Mouse (Mus musculus) liver, adult 2 months (tissue): ENCODE measurements around the gene Xxylt1. TPM values are rescaled to one million over a fixed set of nuclear protein-coding genes. Genes with fewer than 3 reads are reported as not detected.

ENCODE experiments used
- DNase-seq: peaks from one replicate; pipeline ENCODE4 v3.0.0-alpha.2; 2011; ENCODE audit warnings: low read depth, low spot score; ENCODE audit errors: extremely low read depth
- H3K27ac ChIP-seq: fragments of 200-500 bp; replicated peaks from 2 replicates; pipeline ENCODE4 v1.5.1; 2012; ENCODE audit warnings: low read depth, mild to moderate bottlenecking, control low read depth, inconsistent platforms, low read length; ENCODE audit not compliant: insufficient read depth
- H3K27me3 ChIP-seq: fragments of 200-500 bp; 2 replicates; pipeline ENCODE4 v1.6.1; 2012; ENCODE audit warnings: mild to moderate bottlenecking, moderate library complexity, low read length, inconsistent platforms; ENCODE audit not compliant: control insufficient read depth, insufficient read depth
- H3K36me3 ChIP-seq: fragments of 200-500 bp; 2 replicates; pipeline ENCODE4 v1.6.1; 2012; ENCODE audit warnings: low read length, inconsistent platforms; ENCODE audit not compliant: control insufficient read depth, insufficient read depth
- H3K4me1 ChIP-seq: fragments of 200-500 bp; 2 replicates; pipeline ENCODE4 v1.6.1; 2011; ENCODE audit warnings: low read length; ENCODE audit not compliant: control insufficient read depth, insufficient read depth
- H3K4me3 ChIP-seq: fragments of 200-500 bp; 2 replicates; pipeline ENCODE4 v1.5.1; 2011; ENCODE audit warnings: low read depth, mild to moderate bottlenecking, control low read depth, low read length, moderate library complexity; ENCODE audit not compliant: insufficient read depth
- H3K79me2 ChIP-seq: fragments of 200-500 bp; 2 replicates; pipeline ENCODE4 v1.6.1; 2012; ENCODE audit warnings: inconsistent platforms, mild to moderate bottlenecking, low read length, moderate library complexity; ENCODE audit not compliant: control insufficient read depth, insufficient read depth
- H3K9ac ChIP-seq: fragments of 200-500 bp; 2 replicates; pipeline ENCODE4 v1.6.1; 2012; ENCODE audit warnings: low read depth, mild to moderate bottlenecking, control low read depth, inconsistent platforms, low read length
- CTCF ChIP-seq: fragments of 200-500 bp; IDR thresholded peaks from 2 replicates; pipeline ENCODE4 v1.5.1; 2011; ENCODE audit warnings: low read depth, low read length, control low read depth
- POLR2A ChIP-seq: fragments of 200-500 bp; IDR thresholded peaks from 2 replicates; pipeline ENCODE4 v1.6.1; 2011; ENCODE audit warnings: low read length, control low read depth; ENCODE audit not compliant: insufficient read depth; ENCODE audit errors: extremely low read depth
- whole genome bisulfite sequencing: fragments of 180-500 bp; shearing (Covaris S2); methylation state at CpG from one replicate; pipeline ENCODE4 v1.1.7; 2018; 5-methylcytosine and 5-hydroxymethylcytosine counted together
- polyA plus RNA-seq: library from polyadenylated mRNA; depleted of rRNA; stranded (reverse); fragments of >200 nt; gene quantifications from 2 replicates; pipeline ENCODE4 v1.2.3, GENCODE M21; 2012
- total RNA-seq: library from RNA; depleted of rRNA; stranded (reverse); fragments of >200 nt; gene quantifications from 2 replicates; pipeline ENCODE4 v1.2.3, GENCODE M21; 2014

Gene Xxylt1
- total and polyA plus RNA-seq, 2 experiments, result 1.1 to 2.1 TPM

- H3K27ac ChIP-seq, result no peak overlapping the region
- no peak for DNase-seq
- 95% methylated on average over 5 of the region's 5 CpGs for WGBS
Observed at GRCm38 (mm10) chr16:30984101-30984500, 97.1 kb downstream of the Xxylt1 start.

DNA sequence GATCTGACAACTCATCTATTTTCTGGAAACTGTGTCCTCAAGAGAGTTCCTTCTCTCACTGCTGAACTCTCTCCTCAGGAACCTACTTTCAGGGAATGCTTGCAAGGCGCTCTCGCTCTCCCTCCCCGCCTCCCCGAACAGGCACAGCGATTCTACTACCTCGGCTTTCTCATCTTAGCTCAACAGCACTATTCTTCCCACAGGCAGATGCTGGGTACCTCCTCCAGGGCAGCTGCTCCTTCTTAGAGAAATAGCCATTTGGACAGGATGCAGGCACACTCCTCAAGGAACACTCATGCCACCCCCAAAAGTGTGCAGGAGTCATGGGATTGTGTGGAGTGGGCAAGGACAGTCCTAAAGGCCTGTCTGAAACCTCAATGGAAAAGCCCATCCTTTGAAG is 97.5 kb downstream of the Xxylt1 start:
- Histone ChIP-seq H3K79me2 (no peaks in the 10 kb centered on the region), H3K9ac (no peak overlapping the region), H3K4me1 (peaks cover 10% of the 10 kb centered on the region), H3K27ac (no peak overlapping the region), H3K4me3 (no peak overlapping the region), H3K27me3 (no peaks in the 10 kb centered on the region), H3K36me3 (no peaks in the 10 kb centered on the region)
- no peak for TF ChIP-seq POLR2A
- TF ChIP-seq CTCF, result no peak
- WGBS, result 84% methylated on average over 6 of the region's 6 CpGs
- no peak for DNase-seq

More at GRCm38 (mm10) chr16:30984101-30984500, 97.1 kb downstream of the Xxylt1 start:
- peaks cover 11% of the 10 kb centered on the region for H3K4me1 ChIP-seq
- no peak for TF ChIP-seq POLR2A
- no peak overlapping the region for H3K4me3 ChIP-seq
- no peaks in the 10 kb centered on the region for H3K79me2 ChIP-seq
- H3K27me3 ChIP-seq, result no peaks in the 10 kb centered on the region
- no peaks in the 10 kb centered on the region for H3K36me3 ChIP-seq
- no peak overlapping the region for H3K9ac ChIP-seq

DNA sequence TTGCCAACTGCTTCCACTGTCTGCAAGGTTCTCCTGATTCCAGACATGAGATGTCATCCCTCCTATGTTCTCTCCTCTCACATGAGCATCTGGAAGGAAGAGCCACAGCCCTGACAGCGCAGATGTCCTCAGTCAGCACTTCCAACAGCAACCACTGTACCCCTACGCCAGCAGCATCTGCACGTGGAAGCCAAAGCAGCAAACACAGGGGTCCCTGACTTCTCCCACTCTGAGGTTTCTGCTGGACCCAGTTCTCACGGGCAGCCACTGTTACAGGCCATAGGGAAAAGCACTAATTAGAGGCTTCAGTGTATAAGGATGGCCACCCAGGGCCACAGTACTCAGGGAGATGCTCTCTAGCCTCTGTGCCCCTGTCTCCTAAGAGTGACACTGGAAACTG is 98.0 kb downstream of the Xxylt1 start:
- H3K4me1 ChIP-seq, result peaks cover 7% of the 10 kb centered on the region
- H3K36me3 ChIP-seq, result no peaks in the 10 kb centered on the region
- no peak overlapping the region for H3K9ac ChIP-seq
- H3K79me2 ChIP-seq, result no peaks in the 10 kb centered on the region
- no peak overlapping the region for H3K4me3 ChIP-seq
- DNase-seq, result no peak
- TF ChIP-seq CTCF (no peak), POLR2A (no peak)
- WGBS, result 79% methylated on average over 4 of the region's 4 CpGs
- H3K27me3 ChIP-seq, result no peaks in the 10 kb centered on the region
- no peak overlapping the region for H3K27ac ChIP-seq

DNA sequence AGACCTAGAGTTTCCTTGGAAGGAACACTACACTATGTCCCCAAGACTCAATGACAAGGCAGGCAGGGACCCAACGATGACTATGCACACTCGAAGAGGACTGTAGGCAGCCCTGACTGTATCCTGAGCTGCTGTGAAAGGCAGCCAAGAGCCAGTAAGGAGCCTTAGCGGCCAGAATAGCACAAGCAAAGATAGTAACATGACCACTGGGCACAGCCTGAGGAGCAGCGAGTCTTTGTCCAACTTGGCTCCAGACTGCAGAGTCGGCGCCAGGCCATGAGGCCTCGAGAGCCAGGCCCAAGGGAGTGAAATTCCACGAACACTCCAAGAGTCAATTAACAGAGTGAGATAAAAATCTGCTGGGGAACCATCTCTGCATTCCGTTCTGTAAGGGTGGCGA is 99.9 kb downstream of the Xxylt1 start:
- H3K27me3 ChIP-seq, result no peaks in the 10 kb centered on the region
- peak; percentile 64 for DNase-seq
- no peak overlapping the region for H3K27ac ChIP-seq
- no peaks in the 10 kb centered on the region for H3K79me2 ChIP-seq
- no peak for TF ChIP-seq CTCF
- no peak for TF ChIP-seq POLR2A
- H3K9ac ChIP-seq, result no peak overlapping the region
- no peaks in the 10 kb centered on the region for H3K36me3 ChIP-seq
- H3K4me1 ChIP-seq, result peaks cover 5% of the 10 kb centered on the region
- WGBS, result 33% methylated on average over 10 of the region's 10 CpGs
- no peak overlapping the region for H3K4me3 ChIP-seq

- TF ChIP-seq POLR2A (no peak), CTCF (no peak)
- H3K27ac ChIP-seq, result no peak overlapping the region
- WGBS, result 40% methylated on average over 11 of the region's 11 CpGs
- no peak overlapping the region for H3K9ac ChIP-seq
- H3K4me1 ChIP-seq, result peaks cover 5% of the 10 kb centered on the region
- no peaks in the 10 kb centered on the region for H3K36me3 ChIP-seq
- H3K4me3 ChIP-seq, result no peak overlapping the region
- no peak for DNase-seq
- no peaks in the 10 kb centered on the region for H3K79me2 ChIP-seq
- H3K27me3 ChIP-seq, result no peaks in the 10 kb centered on the region
Observed at GRCm38 (mm10) chr16:30979905-30980304, 101.3 kb downstream of the Xxylt1 start.

DNA sequence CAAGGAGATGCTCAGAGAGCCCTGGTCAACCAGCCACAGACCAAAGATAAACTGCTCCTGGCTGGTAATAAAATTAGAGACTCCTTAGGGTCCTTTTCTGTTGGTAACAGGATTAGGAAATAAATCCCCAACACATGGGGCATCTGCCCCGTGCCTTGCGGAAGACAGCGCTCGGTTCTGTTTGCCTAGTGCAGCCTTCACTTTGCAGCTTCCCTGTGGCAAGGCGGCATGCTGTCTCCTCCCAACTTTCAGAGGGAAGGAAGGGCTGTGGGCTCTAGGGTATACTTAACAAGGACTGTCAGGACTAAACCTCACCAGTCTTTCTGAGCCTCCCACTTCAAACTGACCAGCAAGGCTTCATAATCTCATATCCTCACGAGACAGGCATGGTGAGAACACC is 103.5 kb downstream of the Xxylt1 start:
- no peak overlapping the region for H3K9ac ChIP-seq
- H3K79me2 ChIP-seq, result no peaks in the 10 kb centered on the region
- no peak overlapping the region for H3K4me3 ChIP-seq
- WGBS, result 63% methylated on average over 6 of the region's 6 CpGs
- H3K36me3 ChIP-seq, result no peaks in the 10 kb centered on the region
- H3K27me3 ChIP-seq, result no peaks in the 10 kb centered on the region
- H3K4me1 ChIP-seq, result peaks cover 12% of the 10 kb centered on the region
- no peak overlapping the region for H3K27ac ChIP-seq
- DNase-seq, result no peak
- no peak for TF ChIP-seq CTCF
- TF ChIP-seq POLR2A, result no peak
